Mouse (Mus musculus) lung, embryonic 15.5 days (tissue): Measurements from ENCODE around the gene Iqcg. TPM values are rescaled to one million over a fixed set of nuclear protein-coding genes. Genes with fewer than 3 reads are reported as not detected.
"Not testable (repeated sequence)": the region's sequence is repeated elsewhere in the genome, so short reads cannot be mapped to it uniquely, and the experiment has no call there.

Experiments
- ATAC-seq: fragments of 200-750 bp; cut with Nextera tagmentation; 2 replicates; pipeline ENCODE4 v1.8.0; 2017; ENCODE audit warnings: moderate number of reproducible peaks, borderline replicate concordance; ENCODE audit not compliant: low FRiP score, low TSS enrichment; ENCODE audit errors: extremely low read depth
- H3K27ac ChIP-seq: fragments of 300-500 bp; sonication (generic); 2 replicates; pipeline ENCODE4 v1.5.1; 2015; ENCODE audit warnings: moderate library complexity, mild to moderate bottlenecking, inconsistent platforms
- H3K27me3 ChIP-seq: fragments of 300-500 bp; sonication (generic); 2 replicates; pipeline ENCODE4 v1.6.1; 2015; ENCODE audit warnings: inconsistent platforms
- H3K36me3 ChIP-seq: fragments of 300-500 bp; sonication (generic); 2 replicates; pipeline ENCODE4 v1.6.1; 2015; ENCODE audit warnings: inconsistent platforms
- H3K4me1 ChIP-seq: fragments of 300-500 bp; sonication (generic); 2 replicates; pipeline ENCODE4 v1.6.1; 2015; ENCODE audit warnings: inconsistent platforms
- H3K4me2 ChIP-seq: fragments of 300-500 bp; sonication (generic); 2 replicates; pipeline ENCODE4 v1.6.1; 2015; ENCODE audit warnings: inconsistent platforms, mild to moderate bottlenecking, moderate library complexity
- H3K4me3 ChIP-seq: fragments of 300-500 bp; sonication (generic); 2 replicates; pipeline ENCODE4 v1.5.1; 2015; ENCODE audit warnings: mild to moderate bottlenecking, inconsistent platforms
- H3K9ac ChIP-seq: fragments of 300-500 bp; sonication (generic); 2 replicates; pipeline ENCODE4 v1.6.1; 2015; ENCODE audit warnings: inconsistent platforms
- H3K9me3 ChIP-seq: fragments of 300-500 bp; sonication (generic); 2 replicates; pipeline ENCODE4 v1.6.1; 2016; ENCODE audit warnings: inconsistent platforms
- WGBS: fragments of 180-500 bp; shearing (Covaris S2); methylation state at CpG from one replicate; pipeline ENCODE4 v1.1.7; 2015; 5-methylcytosine and 5-hydroxymethylcytosine counted together
- polyA plus RNA-seq: library from polyadenylated mRNA; unstranded; fragments of >200 nt; fragmentation: Nextera tagmentation; extraction: Ambion mirVana; gene quantifications from 2 replicates; pipeline ENCODE4 v1.2.1, GENCODE M21; 2015

Iqcg gene
- polyA plus RNA-seq, 1 experiment from 2014 or later, result 4.3 TPM

DNA sequence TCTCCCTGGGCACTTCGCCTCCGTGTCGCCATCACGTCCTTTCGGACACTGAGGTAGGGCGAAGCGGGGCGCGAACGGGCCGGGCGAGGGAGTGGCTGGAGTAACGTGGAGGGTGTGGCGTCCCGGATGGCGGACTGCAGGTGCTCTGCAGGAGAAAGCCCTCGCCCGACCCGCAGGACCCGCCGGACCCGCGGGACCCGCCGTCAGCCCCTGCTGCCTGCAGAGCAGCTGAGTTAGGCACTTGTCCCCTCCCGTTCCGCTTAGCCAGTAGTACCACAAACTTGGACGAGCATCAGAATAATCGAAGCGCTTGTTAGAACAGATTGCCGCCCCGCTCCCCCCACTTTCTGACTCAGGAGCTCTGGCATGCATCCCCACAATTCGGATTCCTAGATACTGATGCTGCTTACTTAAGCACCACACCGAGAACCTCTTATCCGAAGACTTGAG is 6.7 kb upstream of the Iqcg start:
- peak overlapping the region; percentile 67 for H3K4me3 ChIP-seq
- peak overlapping the region; percentile 55 for H3K9ac ChIP-seq
- H3K4me2 ChIP-seq, result peak overlapping the region; percentile 85
- peaks cover 33% of the 10 kb centered on the region for H3K36me3 ChIP-seq
- peak; percentile 73; the same call in 1 of the 2 replicates for ATAC-seq
- H3K9me3 ChIP-seq, result no peaks in the 10 kb centered on the region
- no peaks in the 10 kb centered on the region for H3K27me3 ChIP-seq
- under 1% methylated on average over 34 of the region's 35 CpGs for WGBS
- peak overlapping the region; percentile 82 for H3K27ac ChIP-seq
- peaks cover 32% of the 10 kb centered on the region for H3K4me1 ChIP-seq

DNA sequence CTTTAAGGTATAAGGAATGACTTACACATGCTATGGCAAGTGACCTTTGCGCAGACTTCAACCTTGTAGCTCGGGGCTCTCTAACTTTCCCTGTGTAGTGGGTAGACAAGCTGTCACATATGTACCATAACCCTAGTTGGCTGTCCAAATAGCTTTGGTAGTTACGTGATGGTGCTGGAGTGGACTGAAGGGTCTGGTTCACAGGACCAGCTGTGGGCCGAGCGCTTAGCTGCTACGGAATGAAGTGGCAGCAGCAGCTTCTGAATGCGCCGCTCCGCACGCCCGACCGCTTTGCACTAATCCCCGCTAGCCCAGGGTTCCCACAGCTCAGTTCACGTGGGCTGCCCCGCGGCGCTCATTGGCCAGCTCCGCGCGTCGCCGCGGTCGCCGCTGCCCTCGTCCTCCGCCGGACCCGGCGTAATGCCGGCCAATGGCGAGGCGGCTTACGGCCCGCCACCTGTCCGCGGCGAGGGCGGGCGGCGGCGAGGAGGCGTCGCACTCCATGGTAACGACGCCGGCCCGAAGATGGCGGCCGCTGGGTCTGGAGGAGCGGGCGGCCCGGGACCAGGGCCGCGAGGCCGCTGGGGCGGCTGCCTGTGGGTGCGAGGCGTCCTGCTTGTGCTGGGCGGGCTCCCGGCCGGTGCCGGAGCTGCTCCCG is 6.1 kb upstream of the Iqcg start, which contains the start of gene Lmln:
Gene Lmln, plus strand, starts transcription at position 498 of the 658 bp plus-strand sequence.
- H3K9me3 ChIP-seq, result no peaks in the 10 kb centered on the region
- peak within 1 kb of the TSS; percentile 82 for H3K27ac ChIP-seq
- peak within 1 kb of the TSS; percentile 67 for H3K4me3 ChIP-seq
- under 1% methylated on average over 61 of the region's 64 CpGs for WGBS
- no peaks in the 10 kb centered on the region for H3K27me3 ChIP-seq
- peaks cover 32% of the 10 kb centered on the region for H3K4me1 ChIP-seq
- peaks cover 33% of the 10 kb centered on the region for H3K36me3 ChIP-seq
- peak within 1 kb of the TSS; percentile 85 for H3K4me2 ChIP-seq
- peak; percentile 98 for ATAC-seq
- H3K9ac ChIP-seq, result peak within 1 kb of the TSS; percentile 55

DNA sequence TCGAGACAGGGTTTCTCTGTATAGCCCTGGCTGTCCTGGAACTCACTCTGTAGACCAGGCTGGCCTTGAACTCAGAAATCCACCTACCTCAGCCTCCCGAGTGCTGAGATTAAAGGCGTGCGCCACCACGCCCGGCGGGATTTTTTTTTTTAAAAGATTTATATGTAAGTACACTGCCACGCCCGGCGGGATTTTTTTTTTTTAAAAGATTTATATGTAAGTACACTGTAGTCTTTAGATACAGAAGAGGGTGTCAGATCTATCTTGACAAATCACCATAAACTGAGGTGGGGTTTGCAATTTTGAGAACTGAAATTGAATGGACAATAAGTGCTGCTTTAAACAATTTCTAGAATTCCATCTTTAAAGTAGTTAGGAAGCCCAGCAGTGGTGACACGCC is 5.4 kb upstream of the Iqcg start:
- ATAC-seq, result no peak
- H3K27me3 ChIP-seq, result no peaks in the 10 kb centered on the region
- peaks cover 32% of the 10 kb centered on the region for H3K4me1 ChIP-seq
- H3K36me3 ChIP-seq, result peaks cover 33% of the 10 kb centered on the region
- H3K4me3 ChIP-seq, result peak overlapping the region; percentile 67; the same call in 1 of the 2 replicates
- peak overlapping the region; percentile 85 for H3K4me2 ChIP-seq
- WGBS, result 44% methylated on average over 11 of the region's 11 CpGs
- H3K9me3 ChIP-seq, result no peaks in the 10 kb centered on the region
- H3K9ac ChIP-seq, result no peak overlapping the region
- H3K27ac ChIP-seq, result peak overlapping the region; percentile 82; the same call in 1 of the 2 replicates

DNA sequence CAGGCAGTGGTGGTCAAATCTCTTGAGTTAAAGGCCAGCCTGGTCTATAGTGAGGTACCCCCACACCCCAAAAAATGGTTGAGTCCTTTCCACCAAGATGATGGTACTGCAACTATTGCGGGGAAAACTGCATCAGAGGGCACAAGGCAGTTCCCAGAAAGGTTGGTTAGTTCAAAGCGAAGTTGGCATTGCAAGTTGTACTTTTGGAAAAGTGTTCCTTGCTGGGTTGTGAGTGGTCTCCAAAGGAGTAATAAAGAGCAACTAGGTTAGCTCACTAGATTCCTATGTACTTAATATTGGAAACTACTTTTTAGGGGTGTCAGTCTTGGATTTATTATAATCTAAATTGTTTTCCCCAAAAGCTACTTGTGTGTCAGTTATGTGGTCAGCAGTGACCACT is 4.9 kb upstream of the Iqcg start:
- H3K4me1 ChIP-seq, result peaks cover 32% of the 10 kb centered on the region

DNA sequence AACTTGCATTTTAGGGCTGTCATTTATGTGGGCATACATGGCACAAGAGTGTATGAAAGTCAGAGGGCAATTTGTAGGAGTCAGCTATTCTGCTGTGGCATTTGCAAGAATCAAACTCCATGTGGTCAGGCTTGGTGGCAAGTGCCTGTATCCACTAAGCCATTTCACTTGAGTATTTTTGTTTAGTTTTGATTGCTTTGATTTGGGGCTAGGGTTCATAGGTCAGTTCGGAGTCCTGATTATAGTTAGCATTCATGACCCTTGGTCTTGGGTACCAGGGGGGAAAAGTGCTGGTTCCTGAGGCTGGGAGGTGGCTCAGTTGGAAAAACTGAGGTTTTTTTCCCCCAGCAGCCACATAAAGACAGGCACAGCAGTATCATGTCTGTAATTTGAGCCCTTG is 3.5 kb upstream of the Iqcg start:
- 59% methylated on average over 1 of the region's 1 CpGs for WGBS
- H3K27ac ChIP-seq, result no peak overlapping the region
- H3K27me3 ChIP-seq, result no peaks in the 10 kb centered on the region
- peaks cover 36% of the 10 kb centered on the region for H3K4me1 ChIP-seq
- H3K4me3 ChIP-seq, result no peak overlapping the region
- no peak overlapping the region for H3K4me2 ChIP-seq
- H3K36me3 ChIP-seq, result peaks cover 33% of the 10 kb centered on the region
- ATAC-seq, result no peak
- no peaks in the 10 kb centered on the region for H3K9me3 ChIP-seq
- H3K9ac ChIP-seq, result no peak overlapping the region

More for the DNA sequence above, 4.9 kb upstream of the Iqcg start:
- 80% methylated on average over 2 of the region's 2 CpGs for WGBS
- Histone ChIP-seq H3K27me3 (no peaks in the 10 kb centered on the region), H3K4me2 (no peak overlapping the region), H3K9ac (no peak overlapping the region), H3K9me3 (no peaks in the 10 kb centered on the region), H3K27ac (no peak overlapping the region), H3K4me3 (no peak overlapping the region), H3K36me3 (peaks cover 33% of the 10 kb centered on the region)
- ATAC-seq, result no peak

DNA sequence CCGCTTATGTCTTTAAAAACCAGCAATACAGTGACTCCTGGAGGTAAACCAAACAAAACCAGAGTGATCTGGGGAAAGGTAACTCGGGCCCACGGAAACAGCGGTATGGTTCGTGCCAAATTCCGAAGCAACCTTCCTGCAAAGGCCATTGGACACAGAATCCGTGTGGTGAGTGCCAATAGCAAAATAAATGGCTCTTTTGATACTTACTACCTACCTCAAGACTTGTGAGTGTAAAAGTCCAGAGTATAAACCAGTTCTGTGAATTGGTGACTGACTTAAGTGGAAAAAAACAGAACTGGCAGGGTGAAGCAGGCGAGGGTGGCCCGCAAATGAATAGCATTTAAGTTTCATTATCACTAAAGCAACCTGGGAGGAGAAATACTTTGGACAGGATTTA is 2.6 kb upstream of the Iqcg start:
- ATAC-seq, H3K27ac ChIP-seq, H3K9me3 ChIP-seq, H3K4me2 ChIP-seq, H3K27me3 ChIP-seq, H3K9ac ChIP-seq: not testable (repeated sequence)
- Histone ChIP-seq H3K36me3 (peaks cover 33% of the 10 kb centered on the region), H3K4me3 (0 out of 2 replicates have a peak overlapping the region, but pooled peaks have one; percentile 77), H3K4me1 (peaks cover 34% of the 10 kb centered on the region)
- 81% methylated on average over 9 of the region's 9 CpGs for WGBS

DNA sequence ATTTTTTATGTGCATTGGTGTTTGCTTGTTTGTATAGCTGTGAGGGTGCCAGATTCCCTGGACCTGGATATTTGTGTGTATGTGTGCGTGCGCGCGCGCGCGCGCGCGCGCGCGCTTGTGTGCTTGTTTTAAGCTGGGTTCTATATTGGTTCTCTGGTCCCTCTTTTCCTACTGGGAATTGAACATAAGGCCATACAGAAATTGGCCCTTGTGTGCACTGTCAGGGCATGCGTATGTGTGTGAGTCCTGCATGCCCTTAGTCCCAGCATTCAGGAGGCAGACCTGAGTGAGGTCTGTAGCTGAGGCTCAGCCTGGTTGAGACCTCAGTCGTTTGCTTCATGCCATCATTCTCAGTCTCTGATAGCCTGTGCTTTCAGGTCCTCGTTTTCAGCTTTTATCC is 2.0 kb upstream of the Iqcg start:
- Histone ChIP-seq H3K4me2 (peak overlapping the region; percentile 72), H3K36me3 (peaks cover 33% of the 10 kb centered on the region), H3K27ac (no peak overlapping the region), H3K4me1 (peaks cover 28% of the 10 kb centered on the region), H3K9ac (peak overlapping the region; percentile 19; the same call in 1 of the 2 replicates), H3K9me3 (no peaks in the 10 kb centered on the region), H3K4me3 (peak overlapping the region; percentile 77), H3K27me3 (no peaks in the 10 kb centered on the region)
- WGBS, result 87% methylated on average over 16 of the region's 16 CpGs
- no peak for ATAC-seq

DNA sequence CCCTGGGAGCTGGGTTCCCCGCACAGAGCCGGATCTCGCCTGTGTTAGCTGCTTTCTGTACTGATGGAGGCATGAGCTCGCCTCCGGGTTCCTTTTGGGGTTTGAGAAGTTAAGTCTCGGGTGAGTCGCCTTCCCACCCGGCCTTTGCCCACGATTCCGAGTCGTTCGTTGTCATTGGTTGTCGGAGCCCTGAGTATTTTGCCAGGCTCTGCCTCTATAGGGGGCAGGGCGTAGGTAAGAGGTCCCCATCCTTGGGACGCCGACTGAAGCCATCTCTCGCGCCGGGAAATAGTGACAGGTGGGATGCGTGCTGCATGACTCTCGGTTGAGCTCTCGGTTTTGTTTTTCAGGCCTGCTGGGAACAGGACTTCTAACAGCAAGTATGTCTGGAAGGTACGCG is 768 bp upstream of the Iqcg start:
- Histone ChIP-seq H3K4me3 (peak overlapping the region; percentile 77), H3K4me2 (peak overlapping the region; percentile 72), H3K9ac (peak overlapping the region; percentile 94), H3K4me1 (peaks cover 25% of the 10 kb centered on the region), H3K27me3 (no peaks in the 10 kb centered on the region), H3K27ac (peak overlapping the region; percentile 89), H3K36me3 (peaks cover 33% of the 10 kb centered on the region), H3K9me3 (no peaks in the 10 kb centered on the region)
- under 1% methylated on average over 24 of the region's 24 CpGs for WGBS
- ATAC-seq, result 0 out of 2 replicates have a peak, but pooled peaks have one; percentile 41

DNA sequence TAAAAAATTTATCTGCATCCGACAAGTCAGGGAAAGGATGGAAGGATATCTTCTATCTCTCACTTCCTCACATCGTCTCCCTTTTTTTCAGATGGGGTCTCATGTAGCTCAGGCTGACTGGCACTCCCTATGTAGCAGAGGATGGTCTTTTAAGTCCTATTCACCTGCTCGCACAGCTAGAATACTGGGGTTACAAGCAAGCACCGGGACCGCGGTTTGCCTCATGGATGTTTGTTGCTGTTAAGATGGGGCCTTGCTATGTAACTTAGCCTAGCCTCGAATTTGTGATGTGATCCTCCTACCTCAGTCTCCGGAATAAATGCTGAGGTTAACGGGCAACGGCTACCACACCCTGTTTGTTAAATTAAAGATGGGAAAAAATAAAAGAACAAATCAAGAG is 363 bp downstream of the Iqcg start:
- H3K4me3 ChIP-seq, result peak overlapping the region; percentile 77
- no peaks in the 10 kb centered on the region for H3K27me3 ChIP-seq
- H3K27ac ChIP-seq, result no peak overlapping the region
- ATAC-seq, result peak; percentile 37
- H3K4me2 ChIP-seq, result peak overlapping the region; percentile 72
- H3K9me3 ChIP-seq, result no peaks in the 10 kb centered on the region
- peak overlapping the region; percentile 32 for H3K9ac ChIP-seq
- WGBS, result 20% methylated on average over 10 of the region's 10 CpGs
- peaks cover 21% of the 10 kb centered on the region for H3K4me1 ChIP-seq
- H3K36me3 ChIP-seq, result peaks cover 28% of the 10 kb centered on the region

DNA sequence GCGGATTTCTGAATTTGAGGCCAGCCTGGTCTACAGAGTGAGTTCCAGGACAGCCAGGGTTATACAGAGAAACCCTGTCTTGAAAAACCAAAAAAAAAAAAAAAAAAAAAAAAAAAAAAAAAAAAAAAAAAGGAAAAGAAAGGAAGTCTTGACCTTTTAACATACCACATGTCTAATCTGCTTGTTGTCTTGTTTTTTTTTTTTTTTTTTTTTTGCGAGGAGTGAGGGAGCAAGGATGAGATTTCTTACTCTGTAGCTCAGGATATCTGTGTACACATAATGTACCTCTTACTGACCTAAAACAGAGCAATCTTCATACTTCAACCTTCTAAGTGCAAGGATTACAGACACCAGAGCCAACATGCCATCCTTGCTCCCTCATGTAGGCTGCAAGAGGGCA is 1.1 kb downstream of the Iqcg start:
- not testable (repeated sequence) for H3K27me3 ChIP-seq, H3K9ac ChIP-seq, H3K9me3 ChIP-seq, H3K4me2 ChIP-seq, H3K4me3 ChIP-seq, ATAC-seq, H3K27ac ChIP-seq
- Histone ChIP-seq H3K4me1 (peaks cover 21% of the 10 kb centered on the region), H3K36me3 (peaks cover 22% of the 10 kb centered on the region)
- WGBS, result 75% methylated on average over 2 of the region's 2 CpGs

DNA sequence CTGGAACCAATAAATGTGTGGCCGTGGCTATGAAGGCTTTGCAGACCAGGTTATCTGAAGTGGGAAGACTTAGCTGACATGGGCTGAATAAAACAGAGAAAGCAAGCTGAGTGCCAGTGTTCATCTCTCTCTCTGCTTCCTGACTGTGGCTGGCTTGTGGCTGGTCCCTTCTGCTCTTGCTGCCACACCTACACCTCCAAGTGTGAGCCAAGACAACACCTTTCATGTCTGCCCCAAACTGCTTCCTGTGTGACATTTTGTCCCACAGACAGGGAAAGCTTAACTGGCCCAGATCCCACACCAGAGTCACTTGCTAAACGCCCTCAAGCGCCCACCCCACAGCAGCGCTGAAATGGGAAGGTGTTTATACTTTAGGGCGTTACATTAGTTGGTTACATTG is 2.9 kb downstream of the Iqcg start:
- Histone ChIP-seq H3K9me3 (no peaks in the 10 kb centered on the region), H3K36me3 (peaks cover 4% of the 10 kb centered on the region), H3K4me3 (no peak overlapping the region), H3K9ac (no peak overlapping the region), H3K27ac (no peak overlapping the region), H3K4me2 (no peak overlapping the region), H3K27me3 (no peaks in the 10 kb centered on the region), H3K4me1 (peaks cover 8% of the 10 kb centered on the region)
- ATAC-seq, result no peak
- 64% methylated on average over 5 of the region's 5 CpGs for WGBS

DNA sequence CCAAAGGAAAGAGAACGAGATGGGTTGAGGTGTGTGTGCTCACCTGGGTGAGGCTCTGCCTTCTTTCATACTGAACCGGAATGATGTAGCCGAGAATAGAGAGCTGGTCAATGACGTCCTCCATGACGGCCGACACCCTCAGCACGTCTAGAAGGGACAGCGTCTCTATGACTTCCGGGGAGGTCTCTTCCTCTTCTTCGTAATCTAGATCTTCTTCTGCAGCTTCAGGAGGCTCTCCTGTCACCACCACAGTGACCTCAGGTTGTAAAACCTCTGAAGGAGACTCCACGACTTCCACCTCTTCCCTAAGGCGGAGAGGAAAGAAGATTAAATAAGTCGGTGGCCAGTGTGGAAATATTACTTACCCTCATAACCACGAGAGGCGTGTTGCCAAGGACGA is 6.2 kb downstream of the Iqcg start:
- ATAC-seq, result no peak
- 89% methylated on average over 16 of the region's 16 CpGs for WGBS
- Histone ChIP-seq H3K4me3 (no peak overlapping the region), H3K9ac (no peak overlapping the region), H3K27me3 (no peaks in the 10 kb centered on the region), H3K9me3 (no peaks in the 10 kb centered on the region), H3K27ac (no peak overlapping the region), H3K4me2 (no peak overlapping the region), H3K36me3 (no peaks in the 10 kb centered on the region), H3K4me1 (no peaks in the 10 kb centered on the region)
